In genomic region chr2:27071137-27071536, GRCm38 (mm10) we compare ENCODE assay signal across 9 mouse cellular contexts. TPM values are rescaled to one million over a fixed set of nuclear protein-coding genes. Genes with fewer than 3 reads are reported as not detected.
A peak's percentile ranks its signal among the peaks of the same experiment; 100 is the strongest.
DNase-seq lines count a peak whose midpoint lies in the region; ATAC-seq and TF ChIP-seq lines count a peak whose summit lies in the region.
"Had no signal": no experiment of that assay in that cellular context is flagged by ENCODE, and none has a peak within 500 bp of the region (broad histone marks: within the 10 kb centered on the region; RNA-seq: fewer than 3 reads in every experiment).

No protein-coding gene starts in this region.

- TF ChIP-seq EP300 in liver, postnatal 0 days (IDR thresholded peaks at IDR 0.05; ENCODE audit: low read depth), result no peak

- no peak for TF ChIP-seq POLR2A in lung, adult 2 months (IDR thresholded peaks at IDR 0.05; ENCODE audit: borderline replicate concordance, extremely low read depth, low read depth, low read length)

- TF ChIP-seq CTCF in lung, adult 2 months (IDR thresholded peaks at IDR 0.05; ENCODE audit: insufficient read depth, low read length), result no peak
- TF ChIP-seq CTCF in liver, postnatal 0 days (IDR thresholded peaks at IDR 0.05; ENCODE audit: low read depth), result no peak

- H3K4me2 ChIP-seq in heart, embryonic 11.5 days, result no peak overlapping the region
- no peak overlapping the region for H3K4me2 ChIP-seq in liver, postnatal 0 days (ENCODE audit: low read depth, low read length)
- no peak overlapping the region for H3K4me2 ChIP-seq in stomach, embryonic 16.5 days (ENCODE audit: low read depth, low read length)

- H3K9ac ChIP-seq in heart, embryonic 11.5 days (ENCODE audit: low read depth, low read length), result 0 out of 2 replicates have a peak overlapping the region, but pooled peaks have one; percentile 16
- no peak overlapping the region for H3K9ac ChIP-seq in liver, postnatal 0 days (replicated peaks)
- no peak overlapping the region for H3K9ac ChIP-seq in stomach, embryonic 16.5 days (ENCODE audit: low read length)

- no peak overlapping the region for H3K27ac ChIP-seq in heart, embryonic 11.5 days (ENCODE audit: low read depth, low read length)
- H3K27ac ChIP-seq in liver, postnatal 0 days (ENCODE audit: low read depth), result no peak overlapping the region
- H3K27ac ChIP-seq in stomach, embryonic 16.5 days (ENCODE audit: low read length), result peak overlapping the region; percentile 39; the same call in 1 of the 2 replicates

- no peak overlapping the region for H3K4me3 ChIP-seq in lung, adult 2 months (replicated peaks; ENCODE audit: extremely low read depth, low read depth, low read length)
- no peak overlapping the region for H3K4me3 ChIP-seq in heart, embryonic 11.5 days (ENCODE audit: low read depth, low read length)
- no peak overlapping the region for H3K4me3 ChIP-seq in liver, postnatal 0 days (ENCODE audit: low read depth, low read length)
- H3K4me3 ChIP-seq in stomach, embryonic 16.5 days (replicated peaks; ENCODE audit: low read length), result no peak overlapping the region

- WGBS in lung, adult 2 months, result 7% methylated on average over 4 of the region's 4 CpGs
- 24% methylated on average over 4 of the region's 4 CpGs for WGBS in heart, embryonic 11.5 days (ENCODE audit: insufficient replicate concordance)
- WGBS in liver, postnatal 0 days (ENCODE audit: insufficient replicate concordance), result 17% methylated on average over 4 of the region's 4 CpGs
- 12% methylated on average over 4 of the region's 4 CpGs for WGBS in stomach, embryonic 16.5 days

- H3K4me1 ChIP-seq in lung, adult 2 months (ENCODE audit: control insufficient read depth, insufficient read depth, low read length), result no peaks in the 10 kb centered on the region
- H3K4me1 ChIP-seq in heart, embryonic 11.5 days (ENCODE audit: control insufficient read depth, insufficient read depth, low read length), result peaks cover 13% of the 10 kb centered on the region
- H3K4me1 ChIP-seq in liver, postnatal 0 days (ENCODE audit: insufficient read depth), result no peaks in the 10 kb centered on the region
- peaks cover 17% of the 10 kb centered on the region for H3K4me1 ChIP-seq in stomach, embryonic 16.5 days (ENCODE audit: control insufficient read depth, insufficient read depth, low read length)

- no peaks in the 10 kb centered on the region for H3K36me3 ChIP-seq in heart, embryonic 11.5 days (ENCODE audit: control insufficient read depth, insufficient read depth, low read length)
- H3K36me3 ChIP-seq in liver, postnatal 0 days (replicated peaks; ENCODE audit: insufficient read depth, low read length), result no peaks in the 10 kb centered on the region
- H3K36me3 ChIP-seq in stomach, embryonic 16.5 days (ENCODE audit: control insufficient read depth, insufficient read depth, low read length), result no peaks in the 10 kb centered on the region

- no peaks in the 10 kb centered on the region for H3K9me3 ChIP-seq in heart, embryonic 11.5 days (replicated peaks; ENCODE audit: control insufficient read depth, low read length)
- no peaks in the 10 kb centered on the region for H3K9me3 ChIP-seq in liver, postnatal 0 days (ENCODE audit: low read length)
- no peaks in the 10 kb centered on the region for H3K9me3 ChIP-seq in stomach, embryonic 16.5 days (replicated peaks; ENCODE audit: control insufficient read depth, low read length)

- peak; percentile 56 to 68 for DNase-seq in lung, adult 18-20 months
- no peak for DNase-seq in lung, adult 2 months
- peak; percentile 82 to 87 for DNase-seq in adrenal gland, postnatal 36 days
- DNase-seq in kidney, postnatal 36 days, result peak; percentile 73 to 79
- peak; percentile 48 for DNase-seq in liver, postnatal 0 days
- no peak for DNase-seq in thymus, adult 18-20 months

- no peak; the same call in 1 of the 2 replicates for ATAC-seq in heart, embryonic 11.5 days (replicated peaks; ENCODE audit: insufficient number of reproducible peaks, low FRiP score, low TSS enrichment)
- ATAC-seq in liver, postnatal 0 days, result no peak
- ATAC-seq in stomach, embryonic 16.5 days (ENCODE audit: insufficient read depth, low FRiP score), result peak; percentile 63

- H3K27me3 ChIP-seq in heart, embryonic 11.5 days (ENCODE audit: control insufficient read depth, insufficient read depth, low read length), result 0 out of 2 replicates have a peak, but pooled peaks cover 2% of the 10 kb centered on the region
- H3K27me3 ChIP-seq in liver, postnatal 0 days (ENCODE audit: insufficient read depth, low read length), result no peaks in the 10 kb centered on the region
- no peaks in the 10 kb centered on the region for H3K27me3 ChIP-seq in stomach, embryonic 16.5 days (ENCODE audit: control insufficient read depth, insufficient read depth, low read length)

RNA-seq across cellular contexts. Expression of gene Mymk, which starts 0.8 kb away (rescaled TPM):
- polyA plus RNA-seq in lung, adult 2 months (2012; rRNA removed), result 0.19 and 0.32 TPM in 2 replicates
- total RNA-seq in adrenal gland, postnatal 36 days (2021), result not detected
- polyA plus RNA-seq in heart, embryonic 11.5 days (2014; fragmentation: Nextera tagmentation; extraction: Ambion mirVana), result 0.15 and 0.23 TPM in 2 replicates
- polyA plus RNA-seq in liver, postnatal 0 days (2015; fragmentation: Nextera tagmentation; extraction: Ambion mirVana), result 0.49 TPM in 1 of 2 replicates, not detected in the other
- 0.60 and 9.8 TPM in 2 replicates for polyA plus RNA-seq in stomach, embryonic 16.5 days (2015; fragmentation: Nextera tagmentation; extraction: Ambion mirVana)
- polyA plus RNA-seq: intestine, embryonic 14.5 days had no signal

RNA-seq across cellular contexts. Expression of gene Adamtsl2, which starts 8.0 kb away (rescaled TPM):
- polyA plus RNA-seq in lung, adult 2 months (2012; rRNA removed), result 50.7 and 73.0 TPM in 2 replicates
- total RNA-seq in adrenal gland, postnatal 36 days (2021), result 10 to 100 TPM; 15.7 to 31.7 TPM
- polyA plus RNA-seq in heart, embryonic 11.5 days (2014; fragmentation: Nextera tagmentation; extraction: Ambion mirVana), result 9.0 and 14.2 TPM in 2 replicates
- 1.1 and 1.2 TPM in 2 replicates for polyA plus RNA-seq in liver, postnatal 0 days (2015; fragmentation: Nextera tagmentation; extraction: Ambion mirVana)
- 3.6 and 4.0 TPM in 2 replicates for polyA plus RNA-seq in stomach, embryonic 16.5 days (2015; fragmentation: Nextera tagmentation; extraction: Ambion mirVana)

RNA-seq across cellular contexts. Expression of gene Slc2a6, which starts 43.3 kb away (rescaled TPM):
- polyA plus RNA-seq in lung, adult 2 months (2012; rRNA removed), result 6.2 and 9.5 TPM in 2 replicates
- total RNA-seq in adrenal gland, postnatal 36 days (2021), result under 1 TPM; 0.36 to 0.69 TPM
- 0.30 TPM in 1 of 2 replicates, not detected in the other for polyA plus RNA-seq in heart, embryonic 11.5 days (2014; fragmentation: Nextera tagmentation; extraction: Ambion mirVana)
- polyA plus RNA-seq in liver, postnatal 0 days (2015; fragmentation: Nextera tagmentation; extraction: Ambion mirVana), result 0.31 and 0.47 TPM in 2 replicates
- polyA plus RNA-seq in stomach, embryonic 16.5 days (2015; fragmentation: Nextera tagmentation; extraction: Ambion mirVana), result 0.77 and 1.2 TPM in 2 replicates

Comparison
In these comparisons a context has a peak if more than half of its experiments do, and no peak if none do; other contexts are left out.
1. DNase-seq: peak in lung, adult 18-20 months (2 of 2), adrenal gland, postnatal 36 days (2 of 2), kidney, postnatal 36 days (2 of 2) and liver, postnatal 0 days (single experiment); none in lung, adult 2 months (single experiment) and thymus, adult 18-20 months (0 of 2).